Mouse (Mus musculus) CD4-positive naive resting alpha-beta T cell, adult 57 days (primary cell): ENCODE data around the gene Dctn3. TPM values are rescaled to one million over a fixed set of nuclear protein-coding genes. Genes with fewer than 3 reads are reported as not detected.

Experiments
- total RNA-seq: library from RNA; stranded (reverse); gene quantifications from one replicate; pipeline ENCODE4 v1.2.4, GENCODE M21; 2023

Dctn3 gene
- 47.8 TPM for total RNA-seq

DNA sequence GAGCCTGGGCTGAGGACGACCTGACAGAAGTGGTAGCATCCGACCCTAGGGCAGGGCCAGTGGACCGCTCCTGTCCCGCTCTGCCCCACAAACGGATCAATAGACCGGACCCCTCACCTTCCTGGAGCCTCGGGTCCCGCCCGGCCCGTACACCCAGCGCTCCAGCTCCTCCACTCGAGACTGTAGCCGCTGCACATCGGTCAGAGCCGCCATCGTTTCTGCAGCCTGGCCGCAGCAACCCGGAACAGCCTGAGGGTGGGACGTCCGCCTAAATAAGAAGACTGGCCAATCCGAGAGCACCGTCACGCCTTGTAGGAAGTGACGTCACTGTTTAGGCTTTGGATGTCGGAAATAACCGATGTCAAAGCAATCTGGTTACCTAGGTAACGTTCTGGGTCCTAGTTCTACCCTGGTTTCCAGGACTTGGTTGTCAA is at the start of gene Dctn3:
TSS of gene Dctn3 (minus strand) at position 253 of the 434 bp plus-strand sequence.

DNA sequence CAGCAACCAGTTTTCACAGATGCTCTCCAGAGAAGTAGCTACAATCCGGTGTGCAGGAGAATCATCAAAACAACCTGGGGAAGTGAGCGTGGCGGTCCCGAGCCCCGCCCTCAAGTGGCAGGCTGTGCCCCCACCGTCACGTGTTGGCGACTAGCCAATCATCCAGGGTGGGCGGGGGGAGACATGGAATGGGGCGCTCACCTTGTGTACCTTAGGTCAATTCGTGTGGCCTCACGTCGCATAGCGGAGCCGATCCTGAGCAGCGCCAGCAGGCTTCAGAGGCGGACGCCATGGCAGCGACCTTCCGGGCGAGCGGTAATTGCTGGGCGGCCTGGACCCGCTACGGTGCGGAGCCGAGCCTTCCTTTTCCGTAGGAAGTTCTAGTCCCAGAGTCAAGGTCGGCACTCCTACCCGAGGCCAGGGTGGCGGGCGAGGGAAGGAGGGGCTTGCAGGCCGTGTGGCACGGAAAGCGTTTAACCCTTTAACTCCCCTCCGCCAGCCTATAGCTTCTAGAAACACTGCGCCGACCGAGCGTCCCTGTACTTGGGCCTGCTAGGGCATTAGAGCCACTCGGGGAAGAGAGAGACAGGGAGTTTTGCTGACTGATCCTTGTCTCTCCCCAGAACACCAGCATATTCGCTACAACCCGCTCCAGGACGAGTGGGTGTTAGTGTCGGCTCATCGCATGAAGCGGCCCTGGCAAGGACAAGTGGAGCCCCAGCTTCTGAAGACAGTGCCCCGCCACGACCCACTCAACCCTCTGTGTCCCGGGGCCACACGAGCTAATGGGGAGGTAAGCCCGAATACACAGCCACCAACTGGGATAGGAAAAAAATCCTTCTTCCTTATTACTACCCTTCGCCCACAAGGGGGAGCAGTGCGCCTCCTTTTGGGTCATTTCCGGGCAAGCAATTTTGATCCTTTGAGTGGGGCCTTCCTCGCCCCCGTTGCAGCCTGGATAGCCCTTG is 32.7 kb upstream of the Dctn3 start, which contains the start of gene Sigmar1:
TSS of gene Sigmar1 (minus strand) at position 820 of the 968 bp plus-strand sequence.

DNA sequence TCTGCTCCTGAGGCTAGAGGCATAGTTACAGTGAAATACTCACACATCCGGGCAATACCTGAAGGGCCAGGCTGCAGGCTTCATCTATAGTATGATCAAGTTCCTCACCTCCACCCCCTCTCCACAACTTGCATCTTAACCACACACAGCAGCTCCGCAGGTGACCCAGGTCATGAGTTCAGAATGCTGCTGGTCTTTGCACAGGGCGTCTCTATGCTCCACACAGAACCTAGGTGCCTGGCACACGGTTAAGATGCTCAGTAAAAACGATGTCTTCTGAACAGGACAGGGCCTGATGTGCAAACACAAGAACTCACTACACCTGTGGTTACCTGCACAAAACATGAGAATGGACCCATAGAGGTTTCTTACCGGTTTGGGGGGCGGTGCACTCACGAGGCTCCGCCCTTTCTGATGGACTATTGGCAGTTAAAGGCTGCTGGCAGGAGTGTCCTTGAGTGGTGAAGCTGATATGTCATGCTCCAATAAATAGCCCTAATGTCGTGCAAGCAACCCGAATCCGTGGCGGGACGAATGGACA is 31.9 kb upstream of the Dctn3 start, which contains the start of gene Galt:
TSS of gene Galt (plus strand) at position 432 of the 541 bp plus-strand sequence.

DNA sequence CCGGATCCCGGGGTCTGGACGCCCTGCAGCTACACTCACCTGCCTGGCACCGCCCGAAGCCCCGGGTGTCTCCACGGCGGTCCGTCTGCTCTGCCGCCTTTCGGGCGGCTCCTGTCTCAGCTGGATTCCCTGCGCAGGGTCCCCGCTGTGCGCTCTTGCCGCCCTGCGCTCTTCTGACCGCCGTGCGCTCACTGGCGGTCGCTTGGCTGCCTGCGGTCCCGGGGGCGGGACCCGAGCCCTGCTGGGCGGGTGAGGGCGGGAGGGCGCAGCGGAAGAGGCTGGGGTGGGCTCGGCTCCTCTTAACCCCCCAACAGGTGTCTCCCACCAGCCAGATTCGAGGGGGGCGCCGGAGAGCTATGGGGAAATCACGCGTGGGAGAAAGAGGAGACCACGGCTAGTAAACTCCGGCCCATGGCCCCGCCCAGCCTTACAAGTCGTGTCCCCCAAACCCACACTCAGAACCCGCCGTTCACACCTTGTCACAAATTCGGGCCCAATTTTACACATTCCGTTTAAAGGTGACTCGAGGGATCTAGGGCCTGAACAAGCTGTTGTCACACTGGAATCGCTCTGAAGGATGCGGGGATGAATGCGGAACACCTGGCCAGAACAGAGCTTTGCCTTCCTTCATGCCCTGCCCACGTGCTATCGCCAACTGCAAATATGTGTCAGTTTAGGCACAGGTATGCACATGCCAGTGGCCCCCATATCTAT is 8.2 kb upstream of the Dctn3 start, which contains the start of gene Arid3c:
TSS of gene Arid3c (minus strand) at position 91 of the 714 bp plus-strand sequence.

DNA sequence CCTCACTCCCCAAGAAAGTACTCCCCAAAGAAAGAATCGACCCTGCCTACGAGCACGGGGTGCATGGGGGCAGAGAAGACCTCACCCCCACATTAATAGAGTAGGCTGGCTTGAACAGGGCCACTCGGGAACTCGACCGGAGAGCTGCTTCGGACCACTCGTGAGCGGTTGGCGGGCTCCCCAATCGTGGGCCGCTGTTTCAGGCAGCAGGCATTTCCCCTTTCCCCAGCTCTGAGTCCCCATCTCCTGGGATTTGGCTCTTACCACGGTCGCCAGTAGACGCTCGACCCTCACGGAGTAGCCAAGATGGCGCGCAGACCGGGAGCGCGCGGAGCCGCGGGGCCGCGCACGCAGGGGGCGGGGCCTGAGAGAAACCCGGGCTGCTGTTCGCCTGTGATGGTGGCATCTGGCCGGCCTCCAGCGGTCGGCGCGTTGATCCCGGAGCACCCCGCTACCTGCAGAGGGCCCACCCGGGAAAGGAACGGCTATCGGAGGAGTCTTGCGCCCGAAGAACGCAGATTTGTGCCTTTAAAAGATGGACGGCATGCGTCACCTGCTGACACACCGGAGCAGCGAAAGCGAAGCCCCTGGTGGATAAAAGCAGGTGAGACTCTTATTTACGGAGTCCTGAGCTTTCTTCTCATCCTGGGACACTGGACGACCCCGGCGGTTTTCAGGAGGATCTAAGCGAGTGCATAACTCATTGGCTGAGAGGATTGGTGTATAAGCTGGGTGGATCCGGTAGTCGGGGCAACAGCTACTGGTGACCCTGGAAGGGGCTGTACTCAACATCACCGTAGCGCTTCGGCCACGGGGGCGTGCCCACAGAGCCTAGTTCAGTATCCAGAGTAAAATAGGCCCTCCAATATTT is 9.5 kb downstream of the Dctn3 start, which contains the start of gene Rpp25l:
TSS of gene Rpp25l (minus strand) at position 338 of the 871 bp plus-strand sequence.

GRCm38 (mm10) chr4:41699783-41700182 is 23.2 kb downstream of the Dctn3 start, which contains the start of gene Il11ra1:
TSS of gene Il11ra1 (plus strand) at chr4:41699989.

GRCm38 (mm10) chr4:41696930-41697841 is 25.8 kb downstream of the Dctn3 start, which contains the start of gene Cntfr:
TSS of gene Cntfr (minus strand) at chr4:41697089.

Other genes with a start within 250 kb of the Dctn3 start
- not detected for gene AI464131, start 220.1 kb downstream of the Dctn3 start, total RNA-seq
- gene 1110017D15Rik, start 205.8 kb downstream of the Dctn3 start, total RNA-seq: not detected
- 8.5 TPM for gene Fam219a, start 153.6 kb downstream of the Dctn3 start, total RNA-seq
- not detected for gene Dnaic1, start 153.4 kb downstream of the Dctn3 start, total RNA-seq
- gene Enho, start 82.8 kb downstream of the Dctn3 start, total RNA-seq: not detected
- not detected for gene Cntfr, start 26.1 kb downstream of the Dctn3 start, total RNA-seq
- gene Il11ra1, start 23.2 kb downstream of the Dctn3 start, total RNA-seq: 17.7 TPM
- gene Rpp25l, start 9.6 kb downstream of the Dctn3 start, total RNA-seq: 43.4 TPM
- gene Arid3c, start 8.0 kb upstream of the Dctn3 start, total RNA-seq: not detected
- gene Galt, start 32.1 kb upstream of the Dctn3 start, total RNA-seq: 63.2 TPM
- 22.7 TPM for gene Sigmar1, start 33.0 kb upstream of the Dctn3 start, total RNA-seq
- gene Ccl27a, start 51.1 kb upstream of the Dctn3 start, total RNA-seq: 8.2 TPM
- gene Gm21541, start 180.4 kb upstream of the Dctn3 start, total RNA-seq: not detected
- not detected for gene Gm20878, start 218.4 kb upstream of the Dctn3 start, total RNA-seq
- not detected for gene Fam205a4, start 242.9 kb upstream of the Dctn3 start, total RNA-seq